Mouse (Mus musculus) colon, adult 2 months (tissue): ENCODE results near the gene Adh5. TPM values are rescaled to one million over a fixed set of nuclear protein-coding genes. Genes with fewer than 3 reads are reported as not detected.

ENCODE experiments used
- polyA plus RNA-seq: library from polyadenylated mRNA; depleted of rRNA; stranded (reverse); fragments of >200 nt; gene quantifications from 2 replicates; pipeline ENCODE4 v1.2.3, GENCODE M21; 2012; rRNA removed

Adh5 gene
- 19.0 TPM in 2 replicates for polyA plus RNA-seq

DNA sequence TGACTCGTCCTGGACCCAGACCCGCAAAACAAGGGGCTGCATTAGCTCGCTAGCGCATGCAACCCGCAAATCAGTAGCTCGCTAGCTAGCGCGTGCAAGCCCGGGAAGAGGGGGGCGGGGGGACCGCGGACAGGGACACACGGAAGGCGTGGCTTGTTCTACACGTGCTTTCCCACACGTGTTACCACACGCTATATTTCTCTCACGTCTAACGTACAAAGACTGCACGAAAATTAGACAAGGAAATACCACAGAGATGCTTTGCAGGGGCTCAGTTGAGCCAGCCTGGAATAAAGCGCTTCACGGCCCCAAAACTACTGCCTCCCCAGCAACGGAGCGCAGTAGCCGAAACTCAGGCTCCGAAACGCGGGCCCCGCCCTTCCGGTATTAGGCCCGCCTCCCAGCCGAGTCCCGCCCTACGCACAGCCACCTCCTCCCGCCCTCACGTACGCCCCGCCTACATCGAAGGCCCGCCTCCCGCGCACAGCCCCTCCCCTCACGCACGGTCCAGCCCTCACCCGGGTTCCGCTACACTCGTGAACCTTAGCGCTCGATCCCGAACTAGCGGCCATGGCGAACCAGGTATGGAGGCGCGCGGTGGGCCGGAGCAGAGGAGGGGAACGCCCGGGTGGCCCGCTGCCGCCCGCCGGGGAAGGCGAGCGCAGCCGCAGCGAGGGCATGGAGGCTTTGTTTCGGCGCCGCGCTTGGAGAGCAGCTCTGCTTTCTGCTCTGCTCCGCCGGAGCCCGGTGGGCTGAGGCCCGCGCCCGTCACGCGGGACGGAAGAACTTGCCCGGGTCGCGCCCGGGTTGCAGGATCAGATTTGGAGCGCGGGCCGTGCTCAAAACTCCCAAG is at the start of gene Adh5:
Adh5 (plus strand) TSS at position 482 of the 853 bp plus-strand sequence.

DNA sequence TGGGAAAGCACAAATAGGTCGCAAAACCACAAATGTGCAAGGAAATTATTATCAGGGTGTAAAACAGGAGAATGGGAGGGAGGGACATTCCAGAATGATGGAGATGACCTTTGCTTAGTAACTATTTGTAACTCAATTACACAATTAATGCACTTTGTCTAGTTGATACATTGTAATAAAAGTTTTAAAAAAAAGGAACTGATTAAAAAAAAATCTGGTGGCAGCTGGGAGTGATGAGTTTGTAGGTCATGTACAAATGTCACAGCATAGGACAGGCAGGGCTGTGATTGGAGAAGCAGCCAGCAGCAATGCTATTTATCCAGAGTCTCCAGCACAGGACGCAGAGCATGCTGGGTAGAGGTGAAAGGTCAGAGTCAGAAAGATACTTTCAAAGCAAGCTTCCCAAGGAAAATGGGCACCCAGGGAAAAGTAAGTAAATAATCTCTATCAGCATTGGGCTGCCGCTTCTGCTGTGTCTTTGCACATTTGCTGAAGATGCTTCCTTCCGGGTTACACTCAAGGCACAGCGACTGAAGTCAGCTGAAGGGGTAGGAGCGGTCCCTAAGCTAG is 27.7 kb upstream of the Adh5 start, which contains the start of gene Adh4:
Adh4 (plus strand) TSS at position 346 of the 570 bp plus-strand sequence.

DNA sequence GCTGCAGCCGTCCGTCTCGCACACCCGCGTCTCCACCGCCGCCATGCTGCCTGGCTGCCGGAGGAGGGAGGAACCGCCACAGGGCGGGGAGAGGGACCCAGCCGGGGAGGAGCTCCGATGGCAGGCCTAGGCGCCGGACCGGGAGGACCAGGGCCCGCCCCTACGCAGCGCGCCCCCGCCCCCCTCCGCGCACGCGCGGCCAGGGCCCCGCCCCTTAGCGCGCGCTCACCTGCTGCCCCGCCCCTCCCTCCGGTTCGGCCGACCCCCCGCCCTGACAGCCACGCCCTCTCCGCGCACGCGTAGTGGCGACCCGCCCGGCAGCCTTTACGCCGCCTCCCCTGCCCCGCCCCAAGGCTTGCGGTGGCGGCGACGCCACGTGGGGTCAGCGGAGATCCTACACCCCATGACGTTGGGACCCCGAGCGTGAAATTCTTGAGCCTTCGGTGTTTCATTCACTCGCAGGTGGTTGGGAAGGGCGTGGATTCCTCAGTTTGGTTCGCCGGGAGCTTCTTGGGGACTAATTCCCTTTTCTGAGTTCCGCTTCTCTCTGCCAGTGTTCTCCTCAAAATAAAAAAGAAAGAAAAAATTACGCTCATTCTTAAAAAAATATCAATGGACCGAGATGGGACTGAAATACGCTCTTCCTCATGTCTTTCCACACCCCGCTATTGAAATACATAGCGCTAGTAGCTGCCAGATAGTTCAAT is 46.6 kb downstream of the Adh5 start, which contains the start of gene Metap1:
Metap1 (minus strand) TSS at position 189 of the 707 bp plus-strand sequence.

Other genes starting within 250 kb of the Adh5 start
- not detected in 2 replicates for gene 4930579F01Rik, start 249.3 kb upstream of the Adh5 start, polyA plus RNA-seq
- gene Adh7, start 225.3 kb upstream of the Adh5 start, polyA plus RNA-seq = 0.08 and 0.12 TPM in 2 replicates
- 532 and 604 TPM in 2 replicates for gene Adh1, start 182.1 kb upstream of the Adh5 start, polyA plus RNA-seq
- 0.08 TPM in 1 of 2 replicates, not detected in the other for gene Adh6a, start 129.8 kb upstream of the Adh5 start, polyA plus RNA-seq
- gene Adh6b, start 101.3 kb upstream of the Adh5 start, polyA plus RNA-seq = not detected in 2 replicates
- not detected in 2 replicates for gene Adh4, start 27.6 kb upstream of the Adh5 start, polyA plus RNA-seq
- 10.0 and 11.2 TPM in 2 replicates for gene Metap1, start 46.4 kb downstream of the Adh5 start, polyA plus RNA-seq
- 4.1 and 5.1 TPM in 2 replicates for gene Eif4e, start 83.1 kb downstream of the Adh5 start, polyA plus RNA-seq